Mouse (Mus musculus) forebrain, postnatal 0 days (tissue): ENCODE data around the gene Sec16b. TPM values are rescaled to one million over a fixed set of nuclear protein-coding genes. Genes with fewer than 3 reads are reported as not detected.
A peak's percentile ranks its signal among the peaks of the same experiment; 100 is the strongest.

ENCODE experiments used
- ATAC-seq: fragments of 200-750 bp; cut with Nextera tagmentation; 2 replicates; pipeline ENCODE4 v1.8.0; 2017; ENCODE audit warnings: mild to moderate bottlenecking, moderate library complexity
- DNase-seq: peaks from one replicate; pipeline ENCODE4 v3.0.0-alpha.2; 2015
- H3K27ac ChIP-seq: fragments of 300-500 bp; sonication (generic); 2 replicates; pipeline ENCODE4 v1.5.1; 2014; ENCODE audit warnings: low read depth, mild to moderate bottlenecking, antibody characterized with exemption, low read length, moderate library complexity, mixed read lengths
- H3K27me3 ChIP-seq: fragments of 300-500 bp; sonication (generic); 2 replicates; pipeline ENCODE4 v1.6.1; 2014; ENCODE audit warnings: mild to moderate bottlenecking, low read length, mixed read lengths; ENCODE audit not compliant: insufficient read depth
- H3K36me3 ChIP-seq: fragments of 300-500 bp; sonication (generic); 2 replicates; pipeline ENCODE4 v1.6.1; 2014; ENCODE audit warnings: mild to moderate bottlenecking, moderate library complexity; ENCODE audit not compliant: insufficient read depth
- H3K4me1 ChIP-seq: fragments of 300-500 bp; sonication (generic); 2 replicates; pipeline ENCODE4 v1.6.1; 2014; ENCODE audit warnings: antibody characterized with exemption; ENCODE audit not compliant: insufficient read depth
- H3K4me2 ChIP-seq: fragments of 300-500 bp; sonication (generic); 2 replicates; pipeline ENCODE4 v1.6.1; 2014; ENCODE audit warnings: low read depth, mild to moderate bottlenecking, moderate library complexity
- H3K4me3 ChIP-seq: fragments of 300-500 bp; sonication (generic); 2 replicates; pipeline ENCODE4 v1.5.1; 2014; ENCODE audit warnings: low read depth, low read length, mixed read lengths
- H3K9ac ChIP-seq: fragments of 300-500 bp; sonication (generic); 2 replicates; pipeline ENCODE4 v1.6.1; 2014; ENCODE audit warnings: mild to moderate bottlenecking
- H3K9me3 ChIP-seq: fragments of 300-500 bp; sonication (generic); 2 replicates; pipeline ENCODE4 v1.6.1; 2016; ENCODE audit warnings: low read length
- CTCF ChIP-seq: sonication (generic); IDR thresholded peaks from 2 replicates; pipeline ENCODE4 v1.5.1; 2016; ENCODE audit warnings: antibody characterized with exemption, control low read depth, low read depth
- WGBS: fragments of 180-500 bp; shearing (Covaris S2); extraction: QIAGEN DNeasy Blood & Tissue Kit; methylation state at CpG from one replicate; pipeline ENCODE4 v1.1.7; 2014; 5-methylcytosine and 5-hydroxymethylcytosine counted together
- polyA plus RNA-seq: library from polyadenylated mRNA; unstranded; fragments of >200 nt; fragmentation: Nextera tagmentation; extraction: Ambion mirVana; gene quantifications from 2 replicates; pipeline ENCODE4 v1.2.1, GENCODE M21; 2015
- total RNA-seq: library from RNA; depleted of rRNA; stranded (reverse); fragments of >200 nt; gene quantifications from 2 replicates; pipeline ENCODE4 v1.2.3, GENCODE M21; 2014

Gene Sec16b
- total and polyA plus RNA-seq, 2 experiments from 2014 or later: 0.23 to 0.33 TPM

DNA sequence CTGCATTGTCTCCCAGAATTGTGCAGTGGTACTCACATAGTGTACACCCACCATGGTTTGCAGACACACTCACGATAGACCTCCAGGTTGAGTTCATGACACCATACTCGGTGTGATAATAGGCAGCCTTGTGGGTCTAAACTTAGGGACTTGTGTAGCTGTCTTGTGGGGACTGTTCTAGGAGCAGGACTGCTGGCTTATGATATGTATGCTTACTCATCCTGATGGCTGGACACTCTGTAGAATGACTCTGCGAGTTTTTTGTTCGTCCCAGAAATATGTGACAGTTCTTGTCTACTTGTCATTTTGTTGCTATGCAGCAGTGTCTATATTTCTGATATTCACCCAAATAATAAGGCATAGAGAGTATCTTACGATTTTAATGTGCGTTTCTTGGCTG lies 24.9 kb upstream of the Sec16b start:
- Histone ChIP-seq H3K27me3 (no peaks in the 10 kb centered on the region), H3K4me3 (no peak overlapping the region), H3K9me3 (no peaks in the 10 kb centered on the region), H3K4me2 (no peak overlapping the region), H3K27ac (no peak overlapping the region), H3K4me1 (no peaks in the 10 kb centered on the region), H3K36me3 (no peaks in the 10 kb centered on the region), H3K9ac (no peak overlapping the region)
- WGBS: 89% methylated on average over 6 of the region's 6 CpGs
- ATAC-seq (no peak), DNase-seq (no peak)
- TF ChIP-seq CTCF: no peak

DNA sequence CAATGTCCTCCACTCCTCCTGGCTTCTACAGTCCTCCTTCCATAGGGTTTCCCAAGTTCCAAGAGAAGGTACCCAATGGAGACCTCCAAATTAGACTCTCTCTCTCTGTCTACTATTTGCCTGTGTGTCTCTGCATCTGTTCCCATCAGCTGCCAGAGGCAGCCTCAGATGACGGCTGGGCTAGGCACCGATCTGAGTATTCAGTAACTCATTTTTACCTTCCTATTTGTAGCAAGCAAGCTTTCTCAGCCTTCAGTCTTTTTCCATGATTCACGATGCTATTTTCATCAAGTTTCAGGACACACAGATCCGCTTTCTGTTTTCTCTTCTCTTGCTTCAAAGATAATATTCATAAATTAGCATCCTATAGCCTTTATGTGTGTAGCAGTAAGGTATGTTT lies 22.4 kb upstream of the Sec16b start:
- WGBS: 88% methylated on average over 4 of the region's 4 CpGs
- no peaks in the 10 kb centered on the region for H3K9me3 ChIP-seq

DNA sequence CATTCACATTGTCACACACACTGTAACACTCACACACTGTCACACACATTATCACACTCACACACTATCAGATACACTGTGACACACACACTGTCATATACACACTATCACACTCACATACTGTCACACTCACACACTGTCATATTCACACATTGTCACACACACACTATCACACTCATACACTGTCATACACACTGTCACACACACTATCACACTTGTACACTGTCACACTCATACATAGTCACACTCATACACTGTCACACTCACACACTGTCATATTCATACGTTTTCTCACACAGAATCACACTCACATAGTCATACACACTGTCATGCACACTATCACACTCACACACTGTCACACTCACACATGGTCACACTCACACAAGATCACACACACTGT lies 5.9 kb upstream of the Sec16b start:
- H3K27me3 ChIP-seq: no peaks in the 10 kb centered on the region
- H3K4me2 ChIP-seq: no peak overlapping the region
- TF ChIP-seq CTCF: no peak
- WGBS: 87% methylated on average over 1 of the region's 1 CpGs
- no peak overlapping the region for H3K4me3 ChIP-seq
- no peak overlapping the region for H3K9ac ChIP-seq
- H3K27ac ChIP-seq: no peak overlapping the region
- no peaks in the 10 kb centered on the region for H3K4me1 ChIP-seq
- H3K9me3 ChIP-seq: no peaks in the 10 kb centered on the region
- ATAC-seq: no peak
- no peaks in the 10 kb centered on the region for H3K36me3 ChIP-seq
- DNase-seq: no peak

More for the DNA sequence above, 22.4 kb upstream of the Sec16b start:
- Histone ChIP-seq H3K4me2 (no peak overlapping the region), H3K27me3 (no peaks in the 10 kb centered on the region), H3K4me3 (no peak overlapping the region), H3K9ac (no peak overlapping the region), H3K4me1 (no peaks in the 10 kb centered on the region), H3K27ac (no peak overlapping the region), H3K36me3 (no peaks in the 10 kb centered on the region)
- DNase-seq (no peak), ATAC-seq (no peak)
- TF ChIP-seq CTCF: no peak

DNA sequence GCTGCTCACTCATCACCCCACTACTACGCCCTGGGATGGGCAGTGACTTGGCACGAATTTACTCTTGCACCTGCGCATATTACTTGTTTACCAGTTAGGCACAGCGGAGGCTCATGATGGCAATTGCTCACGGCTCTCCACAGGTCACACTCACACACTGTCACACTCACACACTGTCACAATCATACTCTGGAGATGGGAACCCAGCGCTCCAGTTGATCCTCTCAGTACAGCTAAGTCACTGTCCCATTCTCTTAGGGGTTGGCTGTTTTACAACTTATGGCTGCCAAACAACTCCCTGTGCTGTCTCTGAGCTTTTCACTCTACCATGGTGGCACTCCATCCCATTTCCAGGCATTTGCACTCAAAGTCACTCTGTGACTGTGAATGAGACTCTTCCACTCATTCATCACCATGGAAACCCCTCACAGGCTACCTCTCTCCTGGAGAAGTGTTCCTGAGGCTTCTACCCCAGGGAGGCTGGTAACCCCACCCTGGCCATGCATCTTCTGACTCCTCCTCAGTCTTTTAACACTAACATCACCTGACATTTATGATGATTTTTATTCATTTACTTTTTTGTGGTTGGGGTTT lies 5.1 kb upstream of the Sec16b start:
- no peak overlapping the region for H3K27ac ChIP-seq
- H3K4me3 ChIP-seq: no peak overlapping the region
- no peaks in the 10 kb centered on the region for H3K36me3 ChIP-seq
- peak; percentile 40; the same call in 1 of the 2 replicates for ATAC-seq
- no peak overlapping the region for H3K4me2 ChIP-seq
- H3K9me3 ChIP-seq: no peaks in the 10 kb centered on the region
- no peak overlapping the region for H3K9ac ChIP-seq
- no peaks in the 10 kb centered on the region for H3K4me1 ChIP-seq
- DNase-seq: no peak
- TF ChIP-seq CTCF: no peak
- 79% methylated on average over 6 of the region's 6 CpGs for WGBS
- H3K27me3 ChIP-seq: no peaks in the 10 kb centered on the region

DNA sequence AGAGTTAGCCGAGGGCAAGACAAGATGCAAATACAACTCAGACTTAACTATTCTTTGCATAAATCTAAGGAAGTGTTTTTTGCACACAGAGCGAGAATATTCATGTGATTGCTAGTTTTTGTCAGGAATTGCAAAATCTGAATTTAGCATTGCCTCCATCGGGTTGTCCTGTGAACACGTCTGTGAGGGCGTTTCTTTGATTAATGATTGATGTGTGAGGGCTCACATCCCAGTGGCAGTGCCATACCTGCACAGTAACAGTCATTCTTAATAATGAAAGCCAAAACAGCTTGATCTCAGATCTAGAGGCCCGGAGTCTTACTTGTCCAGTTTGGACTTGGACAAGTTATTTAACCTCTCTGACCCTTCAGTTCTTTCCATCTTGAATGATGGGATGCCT lies 3.5 kb upstream of the Sec16b start:
- ATAC-seq (no peak), DNase-seq (no peak)
- Histone ChIP-seq H3K4me2 (no peak overlapping the region), H3K9me3 (no peaks in the 10 kb centered on the region), H3K4me3 (no peak overlapping the region), H3K27me3 (no peaks in the 10 kb centered on the region), H3K36me3 (no peaks in the 10 kb centered on the region), H3K4me1 (no peaks in the 10 kb centered on the region), H3K27ac (no peak overlapping the region), H3K9ac (no peak overlapping the region)
- no peak for TF ChIP-seq CTCF
- WGBS: 75% methylated on average over 6 of the region's 6 CpGs

DNA sequence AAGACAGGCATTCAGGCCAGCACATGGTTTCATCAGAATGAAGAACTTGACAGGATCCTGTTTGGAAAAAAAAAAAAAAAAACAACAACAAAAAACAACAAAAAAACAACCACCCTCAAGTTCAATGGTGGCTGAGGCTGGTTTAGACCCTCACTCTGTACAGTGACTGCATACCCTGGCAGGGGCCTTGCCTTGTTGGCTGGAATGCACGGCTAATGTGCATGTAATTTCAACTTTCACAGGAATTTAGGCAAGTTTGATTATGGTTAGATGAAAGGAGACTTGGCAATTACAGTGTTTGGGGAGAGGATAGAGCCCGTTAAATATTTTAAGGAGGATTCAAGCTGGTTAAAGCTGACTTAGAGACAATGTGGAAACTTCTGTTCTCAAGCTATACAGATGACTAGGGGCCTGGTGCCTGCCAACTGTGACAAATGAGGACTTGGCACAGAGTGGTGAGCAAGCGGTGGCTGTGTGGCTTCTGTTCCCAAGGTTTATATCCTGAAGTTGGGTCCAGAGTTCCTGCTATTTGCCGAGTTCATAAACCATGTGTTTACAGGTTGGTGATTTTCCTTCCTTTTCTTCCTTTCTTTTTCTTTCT lies 567 bp downstream of the Sec16b start:
- WGBS: 28% methylated on average over 4 of the region's 4 CpGs
- Histone ChIP-seq H3K4me2 (no peak overlapping the region), H3K27ac (no peak overlapping the region), H3K9ac (no peak overlapping the region), H3K4me3 (no peak overlapping the region), H3K36me3 (no peaks in the 10 kb centered on the region), H3K27me3 (no peaks in the 10 kb centered on the region), H3K9me3 (no peaks in the 10 kb centered on the region), H3K4me1 (no peaks in the 10 kb centered on the region)
- DNase-seq: peak; percentile 56
- peak; percentile 71; the same call in 1 of the 2 replicates for ATAC-seq
- no peak for TF ChIP-seq CTCF

DNA sequence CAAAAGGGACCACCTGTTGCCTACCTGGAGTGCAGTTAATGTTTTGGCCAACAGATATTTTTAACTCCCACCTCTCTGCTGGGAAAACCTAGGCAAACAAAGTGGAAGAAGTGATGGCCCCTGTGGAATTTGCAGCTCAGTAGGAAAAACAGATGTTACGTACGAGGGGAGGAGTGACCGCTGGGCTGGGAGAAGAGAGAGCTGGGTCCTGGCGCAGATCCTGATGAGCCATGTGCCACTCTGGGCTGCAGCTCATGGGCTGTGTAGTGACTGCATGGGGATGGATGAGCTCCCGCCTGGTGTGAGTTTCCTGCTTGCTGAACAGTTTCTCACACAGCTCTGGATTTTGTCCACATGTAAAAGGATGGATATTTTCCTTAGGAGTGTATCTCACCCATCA lies 1.3 kb downstream of the Sec16b start:
- no peaks in the 10 kb centered on the region for H3K9me3 ChIP-seq
- no peak for DNase-seq
- 46% methylated on average over 5 of the region's 5 CpGs for WGBS
- H3K27me3 ChIP-seq: no peaks in the 10 kb centered on the region
- no peak overlapping the region for H3K9ac ChIP-seq
- no peak for TF ChIP-seq CTCF
- ATAC-seq: no peak
- no peaks in the 10 kb centered on the region for H3K36me3 ChIP-seq
- H3K4me1 ChIP-seq: no peaks in the 10 kb centered on the region
- no peak overlapping the region for H3K4me2 ChIP-seq
- no peak overlapping the region for H3K27ac ChIP-seq
- no peak overlapping the region for H3K4me3 ChIP-seq
